Mouse (Mus musculus) erythroblast, embryonic 14.5 days (primary cell): ENCODE measurements around the gene Sult6b1.

ENCODE experiments used
- GATA1 ChIP-seq: IDR thresholded peaks from 2 replicates; pipeline ENCODE4 v1.6.1; 2012; ENCODE audit warnings: low read length, inconsistent platforms, mixed read lengths
- TAL1 ChIP-seq: IDR thresholded peaks from 3 replicates; pipeline ENCODE4 v1.6.1; 2012; ENCODE audit warnings: low read length, inconsistent platforms, mixed read lengths

GRCm38 (mm10) chr17:78935857-78936256 is 29.1 kb upstream of the Sult6b1 start:
- TF ChIP-seq GATA1: no peak
- TF ChIP-seq TAL1: no peak
